Mouse (Mus musculus) liver, adult 2 months (tissue): ENCODE data around the gene Naa60.

Source experiments
- CTCF ChIP-seq: fragments of 200-500 bp; IDR thresholded peaks from 2 replicates; pipeline ENCODE4 v1.5.1; 2011; ENCODE audit warnings: low read depth, low read length, control low read depth
- POLR2A ChIP-seq: fragments of 200-500 bp; IDR thresholded peaks from 2 replicates; pipeline ENCODE4 v1.6.1; 2011; ENCODE audit warnings: low read length, control low read depth; ENCODE audit not compliant: insufficient read depth; ENCODE audit errors: extremely low read depth

- no peak for TF ChIP-seq CTCF
- no peak for TF ChIP-seq POLR2A
Observed at GRCm38 (mm10) chr16:3852586-3852985, 19.6 kb upstream of the Naa60 start.
